Mouse (Mus musculus) C2C12 (cell line): ENCODE measurements around the gene Prss46. TPM values are rescaled to one million over a fixed set of nuclear protein-coding genes. Genes with fewer than 3 reads are reported as not detected.

ENCODE experiments used
- H3K27me3 ChIP-seq: one replicate; pipeline ENCODE4 v1.6.1; 2011; ENCODE audit not compliant: control insufficient read depth, insufficient read depth, insufficient read length
- H3K36me3 ChIP-seq: one replicate; pipeline ENCODE4 v1.6.1; 2011; ENCODE audit not compliant: control insufficient read depth, insufficient read depth
- H3K4me3 ChIP-seq: one replicate; pipeline ENCODE4 v1.5.1; 2011; ENCODE audit warnings: mild to moderate bottlenecking, control low read depth; ENCODE audit not compliant: poor library complexity, insufficient read depth, severe bottlenecking
- H3K79me2 ChIP-seq: one replicate; pipeline ENCODE4 v1.6.1; 2011; ENCODE audit not compliant: control insufficient read depth, insufficient read depth
- H3K79me3 ChIP-seq: one replicate; pipeline ENCODE4 v1.6.1; 2011; ENCODE audit warnings: low read depth, control low read depth
- H3ac ChIP-seq: one replicate; pipeline ENCODE3; 2011; ENCODE audit warnings: low read depth; ENCODE audit not compliant: control insufficient read depth, insufficient read length
- CEBPB ChIP-seq: IDR thresholded peaks from one replicate; pipeline ENCODE4 v1.6.1; 2011; ENCODE audit warnings: low read depth, mild to moderate bottlenecking, control low read depth, moderate library complexity
- CTCF ChIP-seq: IDR thresholded peaks from one replicate; pipeline ENCODE4 v1.5.1; 2011; ENCODE audit not compliant: control insufficient read depth, insufficient read depth, insufficient read length
- FOSL1 ChIP-seq: IDR thresholded peaks from one replicate; pipeline ENCODE4 v1.8.0; 2011; ENCODE audit warnings: mild to moderate bottlenecking, low read length; ENCODE audit not compliant: poor library complexity, insufficient read depth, severe bottlenecking
- MAX ChIP-seq: IDR thresholded peaks from one replicate; pipeline ENCODE4 v1.6.1; 2011; ENCODE audit warnings: mild to moderate bottlenecking, control low read depth
- MYOD1 ChIP-seq: IDR thresholded peaks from one replicate; pipeline ENCODE4 v1.6.1; 2011; ENCODE audit warnings: low read depth; ENCODE audit not compliant: control insufficient read depth, insufficient read length
- MYOG ChIP-seq: IDR thresholded peaks from one replicate; pipeline ENCODE4 v1.6.1; 2011; ENCODE audit not compliant: control insufficient read depth, insufficient read length; ENCODE audit errors: extremely low read depth
- USF1 ChIP-seq: IDR thresholded peaks from one replicate; pipeline ENCODE4 v1.6.1; 2011; ENCODE audit warnings: low read depth, mild to moderate bottlenecking, control low read depth, moderate library complexity
- long read RNA-seq, 2 experiments: library from polyadenylated mRNA; unstranded; transcript quantifications; one replicate each; pipeline ENCODE4 v2.0.0; 2019 to 2020
- polyA plus RNA-seq: library from polyadenylated mRNA; unstranded; fragments of >200 nt; fragmentation: generic; extraction: Trizol; gene quantifications from one replicate; pipeline ENCODE4 v1.2.1, GENCODE M21; 2012; ENCODE audit warnings: missing spikeins

Prss46 gene
- 0.12 TPM for polyA plus RNA-seq
- long read RNA-seq, experiment 1: 0 reads
- long read RNA-seq, experiment 2: 0 reads

DNA sequence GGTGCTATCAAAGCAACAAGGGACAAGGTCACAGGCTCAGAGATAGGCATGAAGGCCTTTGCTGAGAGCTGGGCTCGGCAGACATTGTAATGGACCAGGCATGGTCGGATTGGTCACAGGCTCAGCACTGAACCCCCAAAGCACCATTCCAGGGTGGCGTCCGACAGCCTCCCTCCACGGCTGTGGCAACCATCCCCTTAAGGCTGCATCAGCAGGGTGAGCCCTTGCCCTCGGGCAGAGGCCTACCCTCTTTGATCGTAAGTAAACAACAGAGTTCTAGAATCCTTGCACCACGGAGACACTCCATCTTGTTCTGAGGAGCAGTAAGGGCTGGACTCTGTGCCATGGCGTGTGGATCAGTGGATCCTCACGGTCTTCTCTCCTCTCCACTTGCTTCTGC, at the start of gene Prss46:
Gene Prss46, plus strand, starts transcription at position 301 of the 400 bp plus-strand sequence.
- no peaks in the 10 kb centered on the region for H3K79me2 ChIP-seq
- no peak within 1 kb of the TSS for H3K4me3 ChIP-seq
- no peaks in the 10 kb centered on the region for H3K79me3 ChIP-seq
- no peak within 1 kb of the TSS for H3ac ChIP-seq
- no peaks in the 10 kb centered on the region for H3K27me3 ChIP-seq
- no peaks in the 10 kb centered on the region for H3K36me3 ChIP-seq
- TF ChIP-seq USF1 (no peak), MYOG (no peak), CTCF (no peak)

GRCm38 (mm10) chr9:110797013-110797412, 47.3 kb upstream of the Prss46 start:
- Histone ChIP-seq H3K36me3 (no peaks in the 10 kb centered on the region), H3K4me3 (no peak overlapping the region)

DNA sequence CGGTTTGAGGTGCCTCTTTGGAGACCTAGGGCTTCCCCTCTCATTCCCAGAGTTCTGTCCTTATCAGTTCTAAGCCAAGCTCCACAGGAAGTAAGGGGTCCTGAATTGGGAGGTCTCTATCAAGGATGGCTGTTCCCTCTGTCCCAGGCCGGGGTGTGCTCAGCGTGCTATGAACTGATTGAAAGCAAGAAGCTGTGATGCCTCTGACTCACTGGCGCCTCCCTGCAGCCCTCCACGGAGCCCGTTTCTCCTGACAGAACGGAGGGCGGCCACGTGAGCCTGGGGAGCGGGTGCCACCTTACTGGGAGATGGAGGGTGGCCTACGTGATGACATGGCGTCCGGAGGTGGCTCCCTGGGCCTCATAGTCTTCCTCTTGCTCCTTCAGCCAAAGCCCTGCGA, 46.4 kb upstream of the Prss46 start, which contains the start of gene Prss42:
Gene Prss42, plus strand, starts transcription at position 301 of the 400 bp plus-strand sequence.
- Histone ChIP-seq H3ac (no peak within 1 kb of the TSS), H3K79me2 (no peaks in the 10 kb centered on the region), H3K79me3 (no peaks in the 10 kb centered on the region), H3K36me3 (no peaks in the 10 kb centered on the region), H3K27me3 (no peaks in the 10 kb centered on the region), H3K4me3 (no peak within 1 kb of the TSS)
- TF ChIP-seq FOSL1 (no peak), MYOG (no peak), MAX (no peak), MYOD1 (no peak), CEBPB (no peak), USF1 (no peak), CTCF (no peak)

More at GRCm38 (mm10) chr9:110797013-110797412, 47.3 kb upstream of the Prss46 start:
- TF ChIP-seq USF1 (no peak), CEBPB (no peak)
- Histone ChIP-seq H3K79me3 (no peaks in the 10 kb centered on the region), H3K79me2 (no peaks in the 10 kb centered on the region), H3ac (no peak overlapping the region), H3K27me3 (peaks cover 3% of the 10 kb centered on the region)

- Histone ChIP-seq H3ac (no peak overlapping the region), H3K27me3 (no peaks in the 10 kb centered on the region), H3K79me3 (no peaks in the 10 kb centered on the region), H3K79me2 (no peaks in the 10 kb centered on the region), H3K4me3 (no peak overlapping the region), H3K36me3 (no peaks in the 10 kb centered on the region)
- no peak for TF ChIP-seq CEBPB
- TF ChIP-seq MAX: no peak
- TF ChIP-seq USF1: no peak
- no peak for TF ChIP-seq MYOD1
- no peak for TF ChIP-seq CTCF
- TF ChIP-seq FOSL1: no peak
- TF ChIP-seq MYOG: no peak
These were observed 43.3 kb upstream of the Prss46 start for GRCm38 (mm10) chr9:110800834-110801479.

DNA sequence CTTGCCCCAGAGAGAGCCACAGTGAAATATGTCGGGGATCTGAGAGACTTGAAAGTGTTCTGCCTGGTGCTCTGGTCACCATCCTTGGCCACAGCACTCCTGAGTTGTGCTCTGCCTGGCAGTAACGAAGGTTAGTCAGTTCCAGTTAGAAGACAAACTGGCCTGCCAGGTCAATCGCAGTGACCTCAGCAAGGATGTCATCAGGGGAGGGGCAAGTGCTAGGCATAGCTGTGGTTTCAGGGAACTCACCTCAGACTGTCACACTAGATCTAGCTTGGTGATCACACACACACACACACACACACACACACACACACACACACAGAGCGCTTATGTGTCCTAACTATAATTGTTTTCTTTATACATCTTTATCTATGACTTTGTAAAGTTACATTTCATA, 41.0 kb upstream of the Prss46 start:
- H3K4me3 ChIP-seq: no peak overlapping the region
- H3K79me3 ChIP-seq: no peaks in the 10 kb centered on the region
- TF ChIP-seq MYOD1: no peak
- TF ChIP-seq FOSL1: no peak
- TF ChIP-seq MAX: no peak
- no peak for TF ChIP-seq CEBPB
- TF ChIP-seq USF1: no peak
- no peak for TF ChIP-seq MYOG
- no peak for TF ChIP-seq CTCF
- H3K27me3 ChIP-seq: no peaks in the 10 kb centered on the region
- H3ac ChIP-seq: no peak overlapping the region
- H3K36me3 ChIP-seq: no peaks in the 10 kb centered on the region
- H3K79me2 ChIP-seq: no peaks in the 10 kb centered on the region

- Histone ChIP-seq H3K79me2 (no peaks in the 10 kb centered on the region), H3K79me3 (no peaks in the 10 kb centered on the region), H3ac (no peak overlapping the region), H3K27me3 (peaks cover under 1% of the 10 kb centered on the region), H3K4me3 (no peak overlapping the region), H3K36me3 (no peaks in the 10 kb centered on the region)
- TF ChIP-seq CTCF (no peak), USF1 (no peak), CEBPB (no peak)
These were observed 34.3 kb upstream of the Prss46 start for GRCm38 (mm10) chr9:110810051-110810450.
